Mouse (Mus musculus) kidney, adult 2 months (tissue): Measurements from ENCODE around the gene Cacna1d. TPM values are rescaled to one million over a fixed set of nuclear protein-coding genes. Genes with fewer than 3 reads are reported as not detected.
A peak's percentile ranks its signal among the peaks of the same experiment; 100 is the strongest.

ENCODE experiments used
- DNase-seq: peaks from one replicate; pipeline ENCODE4 v3.0.0; 2021
- H3K27ac ChIP-seq: fragments of 200-500 bp; 2 replicates; pipeline ENCODE4 v1.5.1; 2012; ENCODE audit warnings: low read depth, low read length, control low read depth, inconsistent platforms; ENCODE audit not compliant: insufficient read depth
- H3K27me3 ChIP-seq: fragments of 200-500 bp; replicated peaks from 2 replicates; pipeline ENCODE4 v1.6.1; 2012; ENCODE audit warnings: mild to moderate bottlenecking, moderate library complexity, low read length, inconsistent platforms; ENCODE audit not compliant: control insufficient read depth, insufficient read depth
- H3K36me3 ChIP-seq: fragments of 200-500 bp; 2 replicates; pipeline ENCODE4 v1.6.1; 2012; ENCODE audit warnings: mild to moderate bottlenecking, moderate library complexity, low read length, inconsistent platforms; ENCODE audit not compliant: control insufficient read depth, insufficient read depth
- H3K4me1 ChIP-seq: fragments of 200-500 bp; 2 replicates; pipeline ENCODE4 v1.6.1; 2011; ENCODE audit warnings: low read length; ENCODE audit not compliant: control insufficient read depth, insufficient read depth
- H3K4me3 ChIP-seq: fragments of 200-500 bp; 2 replicates; pipeline ENCODE4 v1.5.1; 2011; ENCODE audit warnings: mild to moderate bottlenecking, low read depth, low read length, control low read depth; ENCODE audit not compliant: insufficient read depth
- CTCF ChIP-seq: fragments of 200-500 bp; conservative IDR thresholded peaks from 2 replicates; pipeline ENCODE4 v1.5.1; 2011; ENCODE audit warnings: low read depth, mild to moderate bottlenecking, control low read depth, low read length, moderate library complexity, mixed read lengths; ENCODE audit not compliant: insufficient read depth, insufficient read length
- POLR2A ChIP-seq: fragments of 200-500 bp; IDR thresholded peaks from one replicate; pipeline ENCODE4 v1.6.1; 2011; ENCODE audit warnings: low read depth, low read length, control low read depth
- WGBS: fragments of 180-500 bp; shearing (Covaris S2); methylation state at CpG from one replicate; pipeline ENCODE4 v1.1.7; 2018; 5-methylcytosine and 5-hydroxymethylcytosine counted together
- polyA plus RNA-seq: library from polyadenylated mRNA; depleted of rRNA; stranded (reverse); fragments of >200 nt; gene quantifications from 2 replicates; pipeline ENCODE4 v1.2.3, GENCODE M21; 2012

Gene Cacna1d
- polyA plus RNA-seq, 1 experiment: 4.0 TPM

GRCm38 (mm10) chr14:30378306-30378705 is 112.9 kb downstream of the Cacna1d start:
- Histone ChIP-seq H3K4me3 (no peak overlapping the region), H3K36me3 (no peaks in the 10 kb centered on the region), H3K4me1 (no peaks in the 10 kb centered on the region), H3K27me3 (no peaks in the 10 kb centered on the region), H3K27ac (no peak overlapping the region)
- no peak for DNase-seq
- 76% methylated on average over 1 of the region's 1 CpGs for whole genome bisulfite sequencing
- TF ChIP-seq CTCF: no peak
- no peak for TF ChIP-seq POLR2A

- H3K36me3 ChIP-seq: no peaks in the 10 kb centered on the region
- WGBS: 37% methylated on average over 1 of the region's 1 CpGs
- no peaks in the 10 kb centered on the region for H3K27me3 ChIP-seq
- no peaks in the 10 kb centered on the region for H3K4me1 ChIP-seq
- DNase-seq: no peak
- no peak overlapping the region for H3K4me3 ChIP-seq
- TF ChIP-seq POLR2A (no peak), CTCF (peak; percentile 34)
- no peak overlapping the region for H3K27ac ChIP-seq
Measured at GRCm38 (mm10) chr14:30372878-30373277, 118.4 kb downstream of the Cacna1d start.

DNA sequence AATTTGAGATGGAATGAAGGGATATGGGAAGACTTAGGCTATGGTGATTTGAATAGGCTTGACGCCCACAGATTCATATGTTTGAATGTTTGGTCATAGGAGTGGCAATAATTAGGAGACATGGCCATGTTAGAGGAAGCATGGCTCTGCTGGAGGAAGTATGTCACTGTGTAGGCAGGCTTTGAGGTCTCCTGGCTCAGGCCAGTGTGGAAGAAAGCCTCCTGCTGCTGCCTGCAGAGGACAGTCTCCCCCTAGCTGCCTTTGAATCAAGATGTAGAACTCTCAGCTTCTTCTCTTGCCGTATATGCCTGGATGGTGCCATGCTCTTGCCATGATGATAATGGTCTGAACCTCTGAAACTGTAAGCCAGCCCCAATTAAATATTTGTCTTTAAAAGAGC is 120.2 kb downstream of the Cacna1d start:
- 69% methylated on average over 2 of the region's 2 CpGs for WGBS
- TF ChIP-seq POLR2A (no peak), CTCF (peak; percentile 30; the same call in 1 of the 2 replicates)
- H3K4me3 ChIP-seq: no peak overlapping the region
- DNase-seq: no peak
- no peaks in the 10 kb centered on the region for H3K27me3 ChIP-seq
- H3K36me3 ChIP-seq: no peaks in the 10 kb centered on the region
- H3K27ac ChIP-seq: no peak overlapping the region
- H3K4me1 ChIP-seq: no peaks in the 10 kb centered on the region

- 81% methylated on average over 4 of the region's 4 CpGs for WGBS
- no peak for DNase-seq
- no peak for TF ChIP-seq CTCF
- TF ChIP-seq POLR2A: no peak
Measured at GRCm38 (mm10) chr14:30367074-30367473, 124.2 kb downstream of the Cacna1d start.

DNA sequence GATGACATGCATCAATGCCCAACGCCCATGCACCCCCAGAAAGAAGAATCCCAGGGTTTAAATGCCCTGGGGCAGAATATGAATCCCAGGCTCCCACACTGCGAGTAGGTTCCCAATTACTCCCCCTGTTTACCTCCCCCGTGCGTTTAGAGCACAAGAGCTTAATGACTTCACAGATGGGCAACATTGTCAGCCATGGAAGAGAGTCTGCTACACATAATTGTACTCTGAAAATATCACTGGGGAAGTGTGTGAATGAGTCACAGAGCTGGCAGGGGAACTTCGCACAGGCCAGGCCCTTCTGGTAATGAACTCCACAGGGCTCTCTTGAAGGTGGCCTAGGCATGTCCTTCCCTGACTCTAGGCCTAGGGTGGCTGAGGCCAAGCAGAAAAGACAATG is 125.4 kb downstream of the Cacna1d start:
- Histone ChIP-seq H3K27ac (no peak overlapping the region), H3K36me3 (no peaks in the 10 kb centered on the region), H3K27me3 (no peaks in the 10 kb centered on the region), H3K4me3 (no peak overlapping the region), H3K4me1 (no peaks in the 10 kb centered on the region)
- no peak for DNase-seq
- no peak for TF ChIP-seq CTCF
- no peak for TF ChIP-seq POLR2A
- 57% methylated on average over 5 of the region's 5 CpGs for WGBS

More at GRCm38 (mm10) chr14:30367074-30367473, 124.2 kb downstream of the Cacna1d start:
- Histone ChIP-seq H3K4me1 (no peaks in the 10 kb centered on the region), H3K4me3 (no peak overlapping the region), H3K27ac (no peak overlapping the region), H3K27me3 (no peaks in the 10 kb centered on the region), H3K36me3 (no peaks in the 10 kb centered on the region)

DNA sequence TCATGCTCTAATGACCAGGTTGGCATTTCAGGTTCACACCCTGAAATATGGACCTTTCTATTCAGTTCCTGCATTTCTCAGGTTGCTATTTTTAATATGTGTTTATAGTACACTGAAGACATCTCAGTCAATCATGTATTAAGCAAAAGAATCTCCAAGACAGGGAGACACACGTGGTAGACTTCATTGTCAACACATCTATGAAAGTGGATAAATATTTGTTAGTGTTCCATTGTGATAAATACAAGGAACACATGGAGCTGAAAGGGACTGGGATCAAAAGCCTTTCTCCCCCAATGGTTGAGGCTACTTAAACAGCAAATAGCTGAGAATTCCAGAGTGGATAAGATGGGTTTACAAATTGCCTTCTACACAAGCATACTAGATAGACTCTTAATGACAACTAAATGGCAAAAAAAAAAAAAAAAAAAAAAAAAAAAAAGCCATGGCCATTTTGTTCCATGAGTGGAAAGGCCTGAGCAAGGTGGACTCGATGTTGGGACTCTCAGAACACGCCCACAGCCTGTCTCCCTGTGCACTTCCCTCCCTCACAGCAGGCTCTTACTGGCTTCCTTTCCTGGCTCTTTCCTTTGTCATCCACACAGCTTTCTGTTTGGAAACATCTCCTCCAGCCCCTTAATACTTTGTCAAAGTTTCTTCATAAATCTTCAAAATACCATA is 127.6 kb downstream of the Cacna1d start:
- Histone ChIP-seq H3K27me3 (no peaks in the 10 kb centered on the region), H3K27ac (no peak overlapping the region), H3K4me3 (no peak overlapping the region), H3K4me1 (no peaks in the 10 kb centered on the region), H3K36me3 (no peaks in the 10 kb centered on the region)
- TF ChIP-seq CTCF: no peak
- no peak for TF ChIP-seq POLR2A
- 63% methylated on average over 3 of the region's 3 CpGs for WGBS
- no peak for DNase-seq

GRCm38 (mm10) chr14:30362370-30362769 is 128.9 kb downstream of the Cacna1d start:
- Histone ChIP-seq H3K27me3 (no peaks in the 10 kb centered on the region), H3K4me3 (no peak overlapping the region), H3K4me1 (no peaks in the 10 kb centered on the region), H3K36me3 (no peaks in the 10 kb centered on the region), H3K27ac (no peak overlapping the region)
- WGBS: 85% methylated on average over 4 of the region's 4 CpGs
- TF ChIP-seq CTCF: no peak
- DNase-seq: no peak

GRCm38 (mm10) chr14:30360478-30360877 is 130.8 kb downstream of the Cacna1d start:
- Histone ChIP-seq H3K27me3 (no peaks in the 10 kb centered on the region), H3K36me3 (no peaks in the 10 kb centered on the region), H3K4me3 (no peak overlapping the region), H3K27ac (no peak overlapping the region), H3K4me1 (no peaks in the 10 kb centered on the region)
- no peak for DNase-seq
- TF ChIP-seq CTCF (no peak), POLR2A (no peak)
- 62% methylated on average over 4 of the region's 4 CpGs for WGBS
